Mouse (Mus musculus) G1E (cell line): ENCODE results near the gene Krtap4-1.
"Not testable (repeated sequence)": the region's sequence is repeated elsewhere in the genome, so short reads cannot be mapped to it uniquely, and the experiment has no call there.

Source experiments
- CTCF ChIP-seq: IDR thresholded peaks from 2 replicates; pipeline ENCODE4 v1.5.1; 2012; ENCODE audit warnings: low read depth, low read length, inconsistent platforms, mixed read lengths
- GATA1 ChIP-seq: IDR thresholded peaks from 2 replicates; pipeline ENCODE4 v1.6.1; 2012; ENCODE audit warnings: borderline replicate concordance, low read length, inconsistent platforms, mixed read lengths
- GATA2 ChIP-seq: IDR thresholded peaks from 2 replicates; pipeline ENCODE4 v1.6.1; 2012; ENCODE audit warnings: low read depth, low read length, inconsistent platforms, borderline replicate concordance
- POLR2AphosphoS5 ChIP-seq: IDR thresholded peaks from 2 replicates; pipeline ENCODE4 v1.6.1; 2012; ENCODE audit warnings: low read depth, low read length, inconsistent platforms; ENCODE audit not compliant: insufficient replicate concordance
- TAL1 ChIP-seq: conservative IDR thresholded peaks from 2 replicates; pipeline ENCODE4 v1.6.1; 2012; ENCODE audit warnings: low read depth, low read length, inconsistent platforms, mixed read lengths

DNA sequence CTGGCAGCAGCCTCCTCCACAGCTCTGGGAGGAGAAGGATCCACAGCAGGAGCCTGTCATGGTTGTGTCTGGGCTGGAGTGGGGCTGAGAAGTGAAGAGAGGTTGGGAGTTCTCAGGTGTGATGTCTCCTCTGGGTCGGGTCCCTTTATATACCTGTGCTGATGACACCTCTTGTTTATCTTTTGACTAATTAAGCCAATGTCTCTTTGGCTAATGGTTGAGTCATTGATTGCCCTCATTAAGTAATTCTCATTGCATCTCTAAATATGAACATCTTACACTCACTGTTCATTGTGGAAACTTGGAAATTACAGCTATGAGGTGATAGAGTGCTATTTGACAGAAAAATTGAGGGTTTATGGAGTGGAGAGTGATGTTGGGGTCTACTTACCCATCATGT lies 24.8 kb downstream of the Krtap4-1 start, which contains the start of gene Gm11938:
- not testable (repeated sequence) for TF ChIP-seq CTCF, GATA1, TAL1, POLR2AphosphoS5, GATA2
